Mouse (Mus musculus) intestine, postnatal 0 days (tissue): ENCODE results near the gene Pdia4. TPM values are rescaled to one million over a fixed set of nuclear protein-coding genes. Genes with fewer than 3 reads are reported as not detected.

Experiments
- ATAC-seq: fragments of 200-750 bp; cut with Nextera tagmentation; 2 replicates; pipeline ENCODE4 v1.8.0; 2017; ENCODE audit warnings: mild to moderate bottlenecking, moderate TSS enrichment, moderate library complexity
- H3K27ac ChIP-seq: fragments of 300-500 bp; sonication (generic); 2 replicates; pipeline ENCODE4 v1.5.1; 2014; ENCODE audit warnings: mild to moderate bottlenecking, low read depth, low read length, moderate library complexity
- H3K27me3 ChIP-seq: fragments of 300-500 bp; sonication (generic); replicated peaks from 2 replicates; pipeline ENCODE4 v1.6.1; 2014; ENCODE audit warnings: low read length, mixed read lengths; ENCODE audit not compliant: control insufficient read depth, insufficient read depth
- H3K36me3 ChIP-seq: fragments of 300-500 bp; sonication (generic); 2 replicates; pipeline ENCODE4 v1.6.1; 2014; ENCODE audit warnings: mild to moderate bottlenecking, moderate library complexity; ENCODE audit not compliant: control insufficient read depth, insufficient read depth
- H3K4me1 ChIP-seq: fragments of 300-500 bp; sonication (generic); replicated peaks from 2 replicates; pipeline ENCODE4 v1.6.1; 2014; ENCODE audit warnings: antibody characterized with exemption, low read length, mixed read lengths; ENCODE audit not compliant: control insufficient read depth, insufficient read depth
- H3K4me2 ChIP-seq: fragments of 300-500 bp; sonication (generic); replicated peaks from 2 replicates; pipeline ENCODE4 v1.6.1; 2014; ENCODE audit warnings: low read depth, mild to moderate bottlenecking, moderate library complexity
- H3K4me3 ChIP-seq: fragments of 300-500 bp; sonication (generic); 2 replicates; pipeline ENCODE4 v1.5.1; 2014; ENCODE audit warnings: low read depth, low read length
- H3K9ac ChIP-seq: fragments of 300-500 bp; sonication (generic); 2 replicates; pipeline ENCODE4 v1.6.1; 2014; ENCODE audit warnings: mild to moderate bottlenecking, low read depth, low read length
- H3K9me3 ChIP-seq: fragments of 300-500 bp; sonication (generic); 2 replicates; pipeline ENCODE4 v1.6.1; 2016; ENCODE audit warnings: mixed run types; ENCODE audit not compliant: control insufficient read depth
- CTCF ChIP-seq: sonication (generic); IDR thresholded peaks from 2 replicates; pipeline ENCODE4 v1.5.1; 2016; ENCODE audit warnings: low read depth, mild to moderate bottlenecking, control low read depth, antibody characterized with exemption, moderate library complexity
- WGBS: fragments of 180-500 bp; shearing (Covaris S2); extraction: QIAGEN DNeasy Blood & Tissue Kit; methylation state at CpG from one replicate; pipeline ENCODE4 v1.1.7; 2014; 5-methylcytosine and 5-hydroxymethylcytosine counted together
- polyA plus RNA-seq: library from polyadenylated mRNA; unstranded; fragments of >200 nt; fragmentation: Nextera tagmentation; extraction: Ambion mirVana; gene quantifications from 2 replicates; pipeline ENCODE4 v1.2.1, GENCODE M21; 2015

Gene Pdia4
- polyA plus RNA-seq, 1 experiment from 2014 or later = 95.9 TPM

DNA sequence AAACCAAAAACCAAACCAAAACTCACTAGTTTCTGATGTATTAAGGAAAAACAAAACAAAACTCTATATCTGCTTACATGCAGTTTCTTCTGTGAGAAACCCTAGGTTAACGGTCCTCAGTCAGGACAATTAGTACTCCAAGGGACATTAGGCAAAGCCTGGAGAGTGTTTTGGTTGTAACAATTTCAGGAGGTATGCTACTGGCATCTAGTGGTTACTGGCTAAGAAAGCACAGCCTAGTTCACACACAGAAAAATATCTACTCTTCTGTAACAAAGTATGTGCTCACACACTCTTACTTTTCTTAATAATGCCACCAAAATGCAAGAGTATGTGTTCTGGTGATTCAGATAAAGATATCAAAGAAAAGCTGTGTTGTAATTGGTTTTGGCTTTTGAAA is 15.7 kb upstream of the Pdia4 start:
- no peak for ATAC-seq
- Histone ChIP-seq H3K36me3 (peaks cover 10% of the 10 kb centered on the region; the same call in 1 of the 2 replicates), H3K4me3 (no peak overlapping the region), H3K4me1 (no peaks in the 10 kb centered on the region), H3K4me2 (no peak overlapping the region), H3K27me3 (no peaks in the 10 kb centered on the region), H3K27ac (no peak overlapping the region), H3K9ac (no peak overlapping the region), H3K9me3 (no peaks in the 10 kb centered on the region)
- 37% methylated on average over 1 of the region's 1 CpGs for WGBS
- TF ChIP-seq CTCF = peak; percentile 78

DNA sequence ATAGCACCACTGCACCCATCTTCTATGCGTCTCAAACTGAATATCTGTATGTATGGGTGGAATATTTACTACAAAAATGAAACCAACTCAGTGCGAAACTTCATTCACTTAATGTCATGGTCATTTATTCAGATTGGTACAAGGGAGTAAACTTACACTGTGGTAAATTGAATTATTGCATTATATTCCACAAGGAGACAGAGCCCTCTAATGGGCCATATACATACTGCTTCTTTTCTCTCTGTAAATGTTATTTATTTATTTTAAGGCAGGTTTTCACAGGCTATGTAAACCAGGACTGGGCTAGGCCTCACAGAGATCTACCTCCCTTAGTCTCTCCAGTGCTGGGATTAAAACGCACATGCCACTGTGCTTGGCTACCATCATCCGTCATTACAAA is 14.2 kb upstream of the Pdia4 start:
- peak; percentile 17; the same call in 1 of the 2 replicates for TF ChIP-seq CTCF
- ATAC-seq = no peak
- Histone ChIP-seq H3K27ac (no peak overlapping the region), H3K36me3 (peaks cover 17% of the 10 kb centered on the region; the same call in 1 of the 2 replicates), H3K4me3 (no peak overlapping the region), H3K27me3 (no peaks in the 10 kb centered on the region), H3K4me2 (no peak overlapping the region), H3K4me1 (no peaks in the 10 kb centered on the region), H3K9me3 (no peaks in the 10 kb centered on the region), H3K9ac (no peak overlapping the region)
- 95% methylated on average over 4 of the region's 4 CpGs for WGBS

DNA sequence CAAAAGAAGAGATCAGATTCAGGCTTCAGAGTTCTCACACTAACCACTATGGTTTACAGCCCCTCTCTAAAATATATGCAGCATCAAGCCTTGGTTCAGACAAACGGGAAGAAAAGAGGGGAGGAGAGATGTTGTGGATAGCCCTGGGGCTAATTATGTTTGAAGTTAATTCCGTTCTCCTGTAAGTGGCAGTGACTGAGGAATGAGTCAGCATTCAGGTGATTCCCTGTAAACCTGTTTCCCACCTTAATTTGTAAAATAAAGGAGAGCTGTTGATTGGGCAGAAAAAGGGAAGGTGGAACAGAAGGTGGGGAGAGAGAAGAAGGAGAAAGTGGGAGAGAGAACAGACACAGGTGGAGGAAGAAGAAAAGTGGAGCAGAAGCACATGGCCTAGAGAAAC is 11.0 kb upstream of the Pdia4 start:
- peaks cover 28% of the 10 kb centered on the region for H3K36me3 ChIP-seq
- 64% methylated on average over 2 of the region's 2 CpGs for WGBS

DNA sequence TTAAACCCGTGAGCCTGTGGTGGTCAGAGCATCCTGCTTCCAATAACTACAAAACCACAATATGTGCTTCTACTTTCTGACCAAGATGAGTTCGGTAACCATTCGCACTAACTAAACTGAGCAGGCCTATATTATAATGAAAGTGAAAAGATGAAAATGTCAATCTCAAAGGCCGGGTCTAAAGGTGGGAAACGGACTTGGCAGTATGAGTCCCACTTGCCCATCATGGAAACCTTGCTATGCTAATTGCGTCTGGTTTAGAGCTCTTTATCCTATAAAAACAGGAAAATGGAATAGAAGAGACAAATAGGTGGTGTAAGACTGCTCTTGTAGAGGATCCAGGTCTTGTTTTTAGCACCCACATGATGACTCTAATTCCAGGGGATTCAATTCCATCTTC is 8.5 kb upstream of the Pdia4 start:
- no peak for TF ChIP-seq CTCF
- no peaks in the 10 kb centered on the region for H3K9me3 ChIP-seq
- no peak overlapping the region for H3K4me3 ChIP-seq
- H3K4me2 ChIP-seq = no peak overlapping the region
- H3K9ac ChIP-seq = no peak overlapping the region
- H3K4me1 ChIP-seq = no peaks in the 10 kb centered on the region
- WGBS = 93% methylated on average over 6 of the region's 6 CpGs
- ATAC-seq = no peak
- no peak overlapping the region for H3K27ac ChIP-seq
- peaks cover 28% of the 10 kb centered on the region for H3K36me3 ChIP-seq
- H3K27me3 ChIP-seq = no peaks in the 10 kb centered on the region

More for the DNA sequence above, 11.0 kb upstream of the Pdia4 start:
- Histone ChIP-seq H3K4me3 (no peak overlapping the region), H3K9me3 (no peaks in the 10 kb centered on the region), H3K4me2 (no peak overlapping the region), H3K27ac (no peak overlapping the region), H3K9ac (no peak overlapping the region), H3K4me1 (no peaks in the 10 kb centered on the region), H3K27me3 (no peaks in the 10 kb centered on the region)
- no peak for ATAC-seq
- TF ChIP-seq CTCF = no peak

DNA sequence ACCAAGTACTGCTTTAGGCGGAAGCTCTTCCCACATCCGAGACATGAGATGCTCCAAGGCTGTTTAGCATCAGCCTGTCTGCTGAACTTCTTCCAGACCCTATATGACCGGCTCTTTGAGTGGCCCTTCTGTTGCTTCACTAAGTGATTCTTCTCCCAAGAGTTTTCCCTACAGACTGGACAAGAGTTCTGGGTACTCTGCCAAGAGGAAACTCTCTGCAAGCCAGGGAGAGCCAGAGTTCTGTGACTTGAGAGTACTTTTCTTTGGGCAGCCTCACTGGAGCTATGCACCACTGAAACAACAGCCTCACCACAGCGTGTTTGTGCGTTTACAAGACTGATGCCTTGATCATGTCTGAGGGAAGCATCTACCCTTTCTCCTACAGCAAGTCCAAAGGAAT is 8.0 kb upstream of the Pdia4 start:
- Histone ChIP-seq H3K4me1 (no peaks in the 10 kb centered on the region), H3K27ac (no peak overlapping the region), H3K9ac (no peak overlapping the region), H3K27me3 (no peaks in the 10 kb centered on the region), H3K4me3 (no peak overlapping the region), H3K36me3 (peaks cover 28% of the 10 kb centered on the region), H3K9me3 (no peaks in the 10 kb centered on the region), H3K4me2 (no peak overlapping the region)
- 82% methylated on average over 5 of the region's 5 CpGs for WGBS
- no peak for TF ChIP-seq CTCF
- no peak for ATAC-seq

DNA sequence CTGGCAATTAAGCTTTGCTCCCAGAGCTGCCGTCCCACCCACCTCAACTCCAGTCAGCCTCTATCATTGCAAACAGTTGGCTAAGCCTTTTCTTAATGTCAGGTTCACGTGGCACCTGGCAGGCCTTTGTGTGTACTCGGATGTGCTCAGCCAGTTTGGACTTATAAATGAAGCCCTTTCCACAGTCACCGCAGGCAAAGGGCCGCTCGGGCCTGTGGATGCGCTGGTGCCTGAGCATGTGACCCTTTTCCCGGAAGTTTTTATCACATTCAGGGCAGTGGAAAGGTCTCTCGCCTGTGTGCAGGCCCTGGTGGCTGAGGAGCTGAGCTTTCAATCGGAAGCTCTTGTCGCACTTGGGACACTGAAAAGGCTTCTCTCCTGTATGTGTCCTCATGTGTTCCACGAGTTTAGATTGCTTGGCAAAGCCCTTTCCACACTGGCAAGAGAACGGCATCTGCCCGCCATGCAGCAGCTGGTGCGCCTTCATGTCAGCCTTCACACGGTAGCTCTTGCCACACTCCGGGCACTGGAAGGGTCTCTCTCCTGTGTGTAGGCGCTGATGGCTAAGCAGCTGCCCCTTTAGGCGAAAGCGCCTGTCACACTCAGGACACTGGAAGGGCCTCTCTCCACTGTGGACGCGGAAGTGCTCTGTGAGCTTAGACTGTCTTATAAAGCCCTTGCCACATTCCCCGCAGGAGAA is 6.5 kb upstream of the Pdia4 start:
- 92% methylated on average over 23 of the region's 23 CpGs for WGBS
- H3K27ac ChIP-seq = no peak overlapping the region
- H3K4me3 ChIP-seq = no peak overlapping the region
- H3K36me3 ChIP-seq = peaks cover 26% of the 10 kb centered on the region
- no peaks in the 10 kb centered on the region for H3K4me1 ChIP-seq
- H3K9ac ChIP-seq = no peak overlapping the region
- no peaks in the 10 kb centered on the region for H3K9me3 ChIP-seq
- H3K27me3 ChIP-seq = no peaks in the 10 kb centered on the region
- ATAC-seq = no peak
- TF ChIP-seq CTCF = no peak
- no peak overlapping the region for H3K4me2 ChIP-seq
